Mouse (Mus musculus) forebrain, embryonic 16.5 days (tissue): ENCODE measurements around the gene Siva1. TPM values are rescaled to one million over a fixed set of nuclear protein-coding genes. Genes with fewer than 3 reads are reported as not detected.
A peak's percentile ranks its signal among the peaks of the same experiment; 100 is the strongest.

ENCODE experiments used
- ATAC-seq: fragments of 200-750 bp; cut with Nextera tagmentation; 2 replicates; pipeline ENCODE4 v1.8.0; 2017; ENCODE audit warnings: mild to moderate bottlenecking, moderate library complexity
- H3K27ac ChIP-seq: fragments of 300-500 bp; sonication (generic); 2 replicates; pipeline ENCODE4 v1.5.1; 2014; ENCODE audit warnings: low read length, control low read depth
- H3K27me3 ChIP-seq: fragments of 300-500 bp; sonication (generic); replicated peaks from 2 replicates; pipeline ENCODE4 v1.6.1; 2014; ENCODE audit warnings: low read length; ENCODE audit not compliant: control insufficient read depth, insufficient read depth
- H3K36me3 ChIP-seq: fragments of 300-500 bp; sonication (generic); 2 replicates; pipeline ENCODE4 v1.6.1; 2014; ENCODE audit not compliant: control insufficient read depth, insufficient read depth
- H3K4me1 ChIP-seq: fragments of 300-500 bp; sonication (generic); replicated peaks from 2 replicates; pipeline ENCODE4 v1.6.1; 2014; ENCODE audit warnings: low read length; ENCODE audit not compliant: control insufficient read depth, insufficient read depth
- H3K4me2 ChIP-seq: fragments of 300-500 bp; sonication (generic); 2 replicates; pipeline ENCODE4 v1.6.1; 2014; ENCODE audit warnings: mild to moderate bottlenecking, low read length, control low read depth
- H3K4me3 ChIP-seq: fragments of 300-500 bp; sonication (generic); replicated peaks from 2 replicates; pipeline ENCODE4 v1.5.1; 2014; ENCODE audit warnings: mild to moderate bottlenecking, low read length, control low read depth
- H3K9ac ChIP-seq: fragments of 300-500 bp; sonication (generic); replicated peaks from 2 replicates; pipeline ENCODE4 v1.6.1; 2014; ENCODE audit warnings: low read depth, low read length, control low read depth
- H3K9me3 ChIP-seq: fragments of 300-500 bp; sonication (generic); 2 replicates; pipeline ENCODE4 v1.6.1; 2016; ENCODE audit warnings: low read length; ENCODE audit not compliant: control insufficient read depth
- WGBS: fragments of 180-500 bp; shearing (Covaris S2); extraction: QIAGEN DNeasy Blood & Tissue Kit; methylation state at CpG from one replicate; pipeline ENCODE4 v1.1.7; 2014; 5-methylcytosine and 5-hydroxymethylcytosine counted together
- microRNA-seq: library from miRNA; unstranded; fragments of <30 nt; microRNA quantifications from one replicate; pipeline ENCODE4, GENCODE M21; 2017
- polyA plus RNA-seq: library from polyadenylated mRNA; unstranded; fragments of >200 nt; fragmentation: Nextera tagmentation; extraction: Ambion mirVana; gene quantifications from 2 replicates; pipeline ENCODE4 v1.2.1, GENCODE M21; 2015

Siva1 gene
- polyA plus RNA-seq, 1 experiment from 2014 or later = 68.9 TPM

DNA sequence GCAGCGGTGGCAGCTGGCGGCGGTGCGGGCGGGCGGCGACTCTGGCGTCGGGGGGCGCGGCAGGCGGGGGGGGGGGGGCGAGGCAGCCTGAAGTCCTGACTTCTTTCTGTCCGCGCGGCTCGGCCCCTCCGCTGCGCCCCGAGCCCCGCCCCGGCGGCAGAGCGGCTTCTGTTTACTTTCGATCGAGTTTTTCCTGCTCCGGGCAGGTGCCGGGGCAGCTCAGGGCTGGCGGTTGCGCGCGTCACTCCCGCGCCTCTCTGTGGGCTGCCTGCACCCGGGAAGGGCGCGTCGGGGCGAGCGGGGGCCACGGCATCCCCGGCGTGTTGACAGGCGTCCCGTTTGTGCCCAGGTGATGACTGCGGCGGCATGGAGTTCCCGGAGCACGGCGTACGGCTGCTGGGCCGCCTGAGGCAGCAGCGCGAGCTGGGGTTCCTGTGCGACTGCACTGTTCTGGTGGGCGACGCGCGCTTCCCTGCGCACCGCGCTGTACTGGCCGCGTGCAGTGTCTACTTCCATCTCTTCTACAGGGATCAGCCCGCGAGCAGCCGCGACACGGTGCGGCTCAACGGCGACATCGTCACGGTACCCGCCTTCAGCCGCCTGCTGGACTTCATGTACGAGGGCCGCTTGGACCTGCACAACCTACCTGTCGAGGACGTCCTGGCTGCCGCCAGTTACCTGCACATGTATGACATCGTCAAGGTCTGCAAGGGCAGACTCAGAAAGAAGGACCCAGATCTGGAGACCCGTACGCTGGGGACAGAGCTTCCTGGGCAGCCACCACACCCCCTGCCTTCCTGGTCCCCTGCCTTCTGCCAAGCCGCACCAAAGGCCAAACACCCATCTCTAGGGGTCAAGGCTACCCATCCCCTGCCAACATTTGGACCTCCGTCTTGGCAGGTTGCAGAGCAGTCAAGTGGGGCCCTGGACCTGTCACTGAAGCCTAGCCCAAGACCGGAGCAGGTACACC is 34.8 kb downstream of the Siva1 start:
- WGBS = 4% methylated on average over 57 of the region's 87 CpGs
- no peaks in the 10 kb centered on the region for H3K9me3 ChIP-seq
- H3K4me3 ChIP-seq = peak overlapping the region; percentile 56
- peaks cover 23% of the 10 kb centered on the region for H3K27me3 ChIP-seq
- no peak overlapping the region for H3K27ac ChIP-seq
- ATAC-seq = peak; percentile 62
- H3K4me2 ChIP-seq = peak overlapping the region; percentile 97
- H3K4me1 ChIP-seq = peaks cover 27% of the 10 kb centered on the region
- peak overlapping the region; percentile 61 for H3K9ac ChIP-seq
- H3K36me3 ChIP-seq = no peaks in the 10 kb centered on the region

DNA sequence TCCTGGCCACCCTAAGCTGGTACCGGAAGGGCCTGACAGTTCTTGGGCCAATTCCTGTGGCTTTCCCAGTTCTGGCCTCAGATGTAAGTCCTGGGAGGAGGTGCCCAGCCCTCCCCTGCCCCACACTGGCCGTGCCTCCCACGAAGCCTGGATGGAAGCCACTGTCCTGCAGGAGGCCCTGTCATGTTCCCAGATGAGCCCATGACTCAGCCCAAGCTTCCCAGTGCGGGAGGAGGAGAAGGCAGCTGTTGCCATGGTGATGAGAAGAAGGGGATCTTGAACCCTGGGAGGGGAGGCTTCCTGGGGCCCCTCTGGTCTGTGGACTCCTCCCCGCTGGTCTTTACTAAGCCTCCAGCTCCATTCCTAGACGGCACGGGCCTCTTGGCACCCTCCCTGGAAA is 38.9 kb downstream of the Siva1 start:
- H3K4me2 ChIP-seq = no peak overlapping the region
- no peak overlapping the region for H3K4me3 ChIP-seq
- no peak for ATAC-seq
- H3K36me3 ChIP-seq = no peaks in the 10 kb centered on the region
- H3K9me3 ChIP-seq = no peaks in the 10 kb centered on the region
- peaks cover 16% of the 10 kb centered on the region for H3K27me3 ChIP-seq
- no peak overlapping the region for H3K27ac ChIP-seq
- H3K4me1 ChIP-seq = peaks cover 13% of the 10 kb centered on the region
- H3K9ac ChIP-seq = no peak overlapping the region
- 47% methylated on average over 7 of the region's 7 CpGs for WGBS

DNA sequence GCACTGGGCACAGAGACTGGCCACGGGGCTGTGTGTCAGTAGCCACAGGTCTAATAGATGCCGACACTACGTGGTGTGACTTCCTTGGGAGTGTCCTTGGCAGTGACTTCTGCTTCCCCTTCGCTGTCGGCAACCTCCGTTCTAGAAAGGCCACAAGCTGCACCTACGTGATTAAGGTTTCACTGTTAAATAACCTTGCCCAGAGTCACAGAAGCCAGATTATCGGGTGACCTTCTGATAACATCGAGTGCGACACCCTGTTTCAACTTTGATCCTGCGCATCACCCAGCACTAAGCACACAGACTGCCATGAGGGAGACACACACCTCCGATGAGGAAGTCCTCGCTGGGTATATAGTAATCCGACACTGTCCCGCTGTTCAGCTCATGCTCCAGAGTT is 44.0 kb downstream of the Siva1 start:
- Histone ChIP-seq H3K4me3 (no peak overlapping the region), H3K36me3 (no peaks in the 10 kb centered on the region), H3K27ac (no peak overlapping the region), H3K9ac (no peak overlapping the region), H3K27me3 (no peaks in the 10 kb centered on the region), H3K4me1 (peaks cover 8% of the 10 kb centered on the region), H3K9me3 (no peaks in the 10 kb centered on the region), H3K4me2 (no peak overlapping the region)
- ATAC-seq = no peak
- 80% methylated on average over 15 of the region's 15 CpGs for WGBS

DNA sequence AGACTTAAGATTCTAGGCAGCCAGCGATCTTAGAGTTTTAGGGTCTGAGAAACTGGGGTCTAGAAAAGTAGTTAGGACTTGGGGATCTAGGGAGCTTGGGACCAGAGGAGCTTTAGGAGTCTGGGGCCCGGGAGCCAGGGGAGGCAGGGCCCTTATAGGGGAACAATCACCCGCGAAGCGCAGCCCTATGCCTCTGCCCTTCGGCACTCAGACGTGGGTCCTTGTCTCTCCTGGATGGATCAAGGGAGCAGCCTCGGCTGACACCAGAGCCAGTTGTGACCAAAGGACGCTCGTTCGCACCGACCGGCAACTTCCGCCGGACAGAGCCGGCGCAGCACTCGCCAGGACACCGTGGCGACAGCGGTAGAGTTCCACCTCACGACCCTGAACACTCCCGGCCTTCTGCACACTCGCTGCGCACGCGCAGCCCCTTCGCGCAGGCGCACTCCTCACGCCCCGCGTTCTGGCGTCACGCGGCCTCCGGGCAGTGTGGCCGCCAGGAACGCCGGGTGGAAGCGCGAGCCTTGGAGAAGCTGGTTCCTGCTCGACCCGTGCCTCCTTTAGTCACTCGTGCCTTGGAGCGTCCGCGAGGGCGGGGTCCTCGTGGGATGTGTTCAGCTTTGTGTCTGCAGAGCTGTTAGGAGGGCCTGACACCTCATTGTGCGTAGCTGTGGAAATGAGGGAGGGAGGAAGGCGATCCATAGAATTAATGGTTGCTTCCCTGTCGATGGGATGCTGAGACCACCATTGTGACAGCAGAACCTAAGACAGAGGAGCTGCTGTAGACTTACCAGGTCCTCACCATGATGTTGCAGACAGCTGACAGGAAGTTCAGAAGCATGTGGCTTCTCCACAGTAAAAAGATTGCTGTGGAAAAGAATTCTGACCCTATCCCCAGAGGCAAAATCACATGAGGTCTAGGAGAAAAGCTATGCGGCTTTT is 49.0 kb downstream of the Siva1 start:
- H3K4me3 ChIP-seq = peak overlapping the region; percentile 64
- 3% methylated on average over 54 of the region's 54 CpGs for WGBS

DNA sequence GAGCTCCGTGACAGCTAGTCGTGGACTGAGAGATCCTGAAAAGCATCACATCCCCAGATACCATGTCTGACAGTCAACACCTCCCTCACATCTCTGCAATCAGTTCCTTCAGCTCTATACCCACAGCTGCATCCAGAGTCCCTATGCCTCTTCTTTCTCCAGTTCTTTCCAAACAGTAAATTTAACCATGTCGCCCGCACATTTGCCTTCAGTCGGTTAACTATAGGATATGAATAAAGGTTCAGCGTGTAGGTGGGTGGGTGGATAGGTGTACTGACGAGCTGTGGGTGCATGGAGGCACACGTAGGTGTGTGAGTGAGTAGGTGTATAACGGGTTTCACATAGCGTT is 49.6 kb downstream of the Siva1 start:
- 0 out of 2 replicates have a peak, but pooled peaks have one; percentile 6 for ATAC-seq
- H3K9ac ChIP-seq = peak overlapping the region; percentile 82
- H3K4me1 ChIP-seq = peaks cover 14% of the 10 kb centered on the region
- no peaks in the 10 kb centered on the region for H3K36me3 ChIP-seq
- WGBS = 85% methylated on average over 10 of the region's 10 CpGs
- H3K27ac ChIP-seq = peak overlapping the region; percentile 86
- peak overlapping the region; percentile 87 for H3K4me2 ChIP-seq
- no peaks in the 10 kb centered on the region for H3K27me3 ChIP-seq
- H3K4me3 ChIP-seq = peak overlapping the region; percentile 64
- no peaks in the 10 kb centered on the region for H3K9me3 ChIP-seq

More for the DNA sequence above, 49.0 kb downstream of the Siva1 start:
- Histone ChIP-seq H3K4me2 (peak overlapping the region; percentile 87), H3K4me1 (peaks cover 14% of the 10 kb centered on the region), H3K27me3 (no peaks in the 10 kb centered on the region), H3K27ac (peak overlapping the region; percentile 86), H3K9ac (peak overlapping the region; percentile 82), H3K36me3 (no peaks in the 10 kb centered on the region), H3K9me3 (no peaks in the 10 kb centered on the region)
- ATAC-seq = peak; percentile 97

DNA sequence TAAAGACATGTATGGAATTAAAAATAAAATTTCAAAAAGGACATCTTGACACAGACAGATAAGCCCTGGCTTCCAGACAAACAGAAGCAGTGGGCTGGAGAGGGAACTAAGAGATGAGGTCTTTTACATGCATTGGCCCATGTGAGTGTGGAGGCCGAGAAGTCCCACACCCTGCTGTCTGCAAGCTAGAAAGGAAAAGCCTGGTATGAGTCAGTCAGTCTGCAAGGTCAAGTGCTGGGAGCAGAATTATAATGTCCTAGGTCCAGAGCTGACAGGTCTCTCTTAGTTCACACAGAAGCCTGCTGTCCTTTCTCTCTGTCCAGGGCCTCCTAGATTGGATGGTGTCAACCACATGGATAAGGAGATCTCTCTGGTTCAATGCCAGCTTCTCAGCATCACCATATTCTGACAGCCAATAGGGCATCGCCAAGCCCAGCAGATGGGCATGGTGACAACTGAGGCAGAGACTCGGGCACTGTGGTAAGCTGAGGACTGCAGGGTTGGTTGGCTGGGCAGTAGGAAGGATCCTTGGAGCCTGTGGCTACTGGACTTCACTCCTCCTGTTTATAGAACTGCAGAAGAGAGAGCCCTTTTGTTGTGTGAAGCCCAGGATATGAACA is 52.4 kb downstream of the Siva1 start:
- Histone ChIP-seq H3K36me3 (no peaks in the 10 kb centered on the region), H3K9me3 (no peaks in the 10 kb centered on the region), H3K4me2 (no peak overlapping the region), H3K27ac (no peak overlapping the region), H3K4me1 (peaks cover 20% of the 10 kb centered on the region), H3K9ac (no peak overlapping the region), H3K4me3 (no peak overlapping the region), H3K27me3 (no peaks in the 10 kb centered on the region)
- WGBS = 84% methylated on average over 3 of the region's 3 CpGs
- no peak for ATAC-seq

Small RNA genes within 50 kb of the gene (microRNA-seq; reads per million reads assigned to microRNA genes)
- not detected for gene Mir6939

Other genes with a start within 250 kb of the Siva1 start
- 0.17 and 0.42 TPM in 2 replicates for gene A530016L24Rik, start 155.2 kb upstream of the Siva1 start, polyA plus RNA-seq
- 49.7 and 71.7 TPM in 2 replicates for gene Tmem179, start 127.9 kb upstream of the Siva1 start, polyA plus RNA-seq
- gene Inf2, start 55.9 kb upstream of the Siva1 start, polyA plus RNA-seq = 2.6 TPM in 2 replicates
- 1.8 and 2.4 TPM in 2 replicates for gene Adssl1, start 24.6 kb upstream of the Siva1 start, polyA plus RNA-seq
- gene Akt1, start 30.2 kb downstream of the Siva1 start, polyA plus RNA-seq = 56.9 and 57.1 TPM in 2 replicates
- gene Zbtb42, start 34.1 kb downstream of the Siva1 start, polyA plus RNA-seq = 0.65 and 0.92 TPM in 2 replicates
- gene Cep170b, start 75.8 kb downstream of the Siva1 start, polyA plus RNA-seq = 18.8 and 22.9 TPM in 2 replicates
- 4.0 and 5.3 TPM in 2 replicates for gene Pld4, start 116.0 kb downstream of the Siva1 start, polyA plus RNA-seq
- 1.2 TPM in 2 replicates for gene Ahnak2, start 158.0 kb downstream of the Siva1 start, polyA plus RNA-seq
- gene Clba1, start 164.3 kb downstream of the Siva1 start, polyA plus RNA-seq = 14.3 and 17.3 TPM in 2 replicates
- gene Cdca4, start 184.7 kb downstream of the Siva1 start, polyA plus RNA-seq = 71.0 and 80.9 TPM in 2 replicates
- gene Gpr132, start 223.5 kb downstream of the Siva1 start, polyA plus RNA-seq = not detected in 2 replicates